Mouse (Mus musculus) olfactory bulb, adult 2 months (tissue): ENCODE results near the gene Nrcam.

ENCODE experiments used
- CTCF ChIP-seq: fragments of 200-500 bp; IDR thresholded peaks from 2 replicates; pipeline ENCODE4 v1.5.1; 2012; ENCODE audit warnings: low read depth, mild to moderate bottlenecking, low read length, moderate library complexity; ENCODE audit not compliant: insufficient read depth
- POLR2A ChIP-seq: fragments of 200-500 bp; IDR thresholded peaks from 2 replicates; pipeline ENCODE4 v1.6.1; 2012; ENCODE audit warnings: mild to moderate bottlenecking, low read depth, low read length, moderate library complexity; ENCODE audit not compliant: insufficient read depth

- TF ChIP-seq CTCF: no peak
- TF ChIP-seq POLR2A: no peak
Observed at GRCm38 (mm10) chr12:44304012-44304411, 24.7 kb upstream of the Nrcam start.
